Mouse (Mus musculus) liver, embryonic 15.5 days (tissue): ENCODE results near the gene Gm21411. TPM values are rescaled to one million over a fixed set of nuclear protein-coding genes. Genes with fewer than 3 reads are reported as not detected.
"Not testable (repeated sequence)": the region's sequence is repeated elsewhere in the genome, so short reads cannot be mapped to it uniquely, and the experiment has no call there.

Experiments used
- ATAC-seq: fragments of 200-750 bp; cut with Nextera tagmentation; 2 replicates; pipeline ENCODE4 v1.8.0; 2017; ENCODE audit warnings: moderate number of reproducible peaks, mild to moderate bottlenecking, moderate library complexity; ENCODE audit not compliant: insufficient read depth
- H3K27ac ChIP-seq: fragments of 300-500 bp; sonication (generic); replicated peaks from 2 replicates; pipeline ENCODE4 v1.5.1; 2015; ENCODE audit warnings: mild to moderate bottlenecking, inconsistent platforms
- H3K27me3 ChIP-seq: fragments of 300-500 bp; sonication (generic); 2 replicates; pipeline ENCODE4 v1.6.1; 2015; ENCODE audit warnings: mild to moderate bottlenecking, inconsistent platforms
- H3K36me3 ChIP-seq: fragments of 300-500 bp; sonication (generic); replicated peaks from 2 replicates; pipeline ENCODE4 v1.6.1; 2015; ENCODE audit warnings: moderate library complexity, mild to moderate bottlenecking, inconsistent platforms
- H3K4me1 ChIP-seq: fragments of 300-500 bp; sonication (generic); replicated peaks from 2 replicates; pipeline ENCODE4 v1.6.1; 2015; ENCODE audit warnings: inconsistent platforms
- H3K4me2 ChIP-seq: fragments of 300-500 bp; sonication (generic); 2 replicates; pipeline ENCODE4 v1.6.1; 2015; ENCODE audit warnings: moderate library complexity, mild to moderate bottlenecking, inconsistent platforms
- H3K4me3 ChIP-seq: fragments of 300-500 bp; sonication (generic); replicated peaks from 2 replicates; pipeline ENCODE4 v1.5.1; 2015; ENCODE audit warnings: mild to moderate bottlenecking, inconsistent platforms
- H3K9ac ChIP-seq: fragments of 300-500 bp; sonication (generic); 2 replicates; pipeline ENCODE4 v1.6.1; 2015; ENCODE audit warnings: moderate library complexity, mild to moderate bottlenecking, inconsistent platforms
- H3K9me3 ChIP-seq: fragments of 300-500 bp; sonication (generic); replicated peaks from 2 replicates; pipeline ENCODE4 v1.6.1; 2016; ENCODE audit warnings: inconsistent platforms
- WGBS: fragments of 180-500 bp; shearing (Covaris S2); methylation state at CpG from one replicate; pipeline ENCODE4 v1.1.7; 2015; ENCODE audit warnings: mixed read lengths; ENCODE audit not compliant: insufficient replicate concordance; 5-methylcytosine and 5-hydroxymethylcytosine counted together
- polyA plus RNA-seq: library from polyadenylated mRNA; unstranded; fragments of >200 nt; fragmentation: Nextera tagmentation; extraction: Ambion mirVana; gene quantifications from 2 replicates; pipeline ENCODE4 v1.2.1, GENCODE M21; 2015

Gm21411 gene
- not detected in 2 replicates for polyA plus RNA-seq

DNA sequence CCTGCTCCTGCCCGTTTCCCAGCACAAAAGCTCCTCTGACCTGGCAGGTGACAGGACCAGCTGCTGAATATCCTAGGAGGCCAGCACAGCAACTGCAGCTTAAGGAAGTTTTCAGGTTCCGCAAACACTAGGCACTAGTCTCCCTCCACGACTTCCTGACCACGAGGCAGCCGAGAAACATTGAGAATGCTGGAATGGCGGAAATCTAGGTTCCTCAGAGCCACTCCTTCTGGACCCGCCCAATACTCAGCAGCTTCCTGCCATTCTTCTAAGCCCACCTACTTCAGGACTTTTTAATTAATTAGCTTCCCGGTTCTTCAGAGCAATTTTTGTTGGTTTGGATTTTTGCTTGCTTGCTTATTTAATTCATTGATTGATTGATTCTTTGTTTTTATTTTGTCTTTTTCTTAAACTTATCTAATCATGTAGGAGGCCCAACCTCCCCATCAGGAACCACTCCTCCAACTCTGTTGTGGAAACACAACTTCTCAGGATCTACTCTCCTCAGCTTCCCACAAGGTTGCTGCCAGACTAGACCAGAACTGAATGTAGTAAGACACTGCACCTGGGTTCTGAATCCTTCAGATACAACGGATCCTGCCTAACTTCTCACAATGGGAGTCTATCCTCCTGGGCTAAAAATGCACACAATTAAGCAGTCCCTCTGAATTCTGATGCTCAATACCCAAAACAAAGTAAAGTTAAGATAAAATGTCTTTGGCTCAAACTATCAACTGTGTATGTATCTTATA lies at the start of gene Gm21411:
Gene Gm21411 (minus strand): TSS at position 205 of the 752 bp plus-strand sequence.
- not testable (repeated sequence) for H3K4me2 ChIP-seq, H3K27ac ChIP-seq, H3K4me3 ChIP-seq, H3K4me1 ChIP-seq, H3K9ac ChIP-seq, ATAC-seq, H3K9me3 ChIP-seq, H3K36me3 ChIP-seq, H3K27me3 ChIP-seq
- 51% methylated on average over 9 of the region's 9 CpGs for WGBS

DNA sequence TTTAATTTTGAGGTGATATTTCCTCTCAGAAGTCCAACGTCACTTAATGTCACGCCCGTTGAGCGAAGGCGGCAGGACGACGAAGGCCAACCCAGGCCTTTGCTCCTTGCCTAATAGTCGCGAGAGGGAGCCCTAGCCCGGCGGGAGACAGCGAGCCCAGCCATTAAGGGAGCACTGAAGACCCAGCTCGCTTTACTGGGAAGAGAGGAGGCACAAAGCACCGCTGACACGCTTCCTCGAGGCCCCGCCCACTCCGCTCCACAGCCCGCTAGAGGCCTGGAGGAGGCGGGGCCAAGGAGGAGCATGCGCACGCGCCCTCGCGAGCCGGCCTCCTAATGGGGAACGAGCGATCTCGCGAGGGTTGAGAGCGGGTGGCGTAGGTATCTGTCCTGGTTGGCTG lies 32.3 kb upstream of the Gm21411 start:
- not testable (repeated sequence) for H3K9ac ChIP-seq, H3K36me3 ChIP-seq, H3K4me2 ChIP-seq, H3K27ac ChIP-seq, H3K4me3 ChIP-seq, H3K27me3 ChIP-seq, H3K9me3 ChIP-seq, H3K4me1 ChIP-seq, ATAC-seq
- WGBS: 53% methylated on average over 32 of the region's 32 CpGs

DNA sequence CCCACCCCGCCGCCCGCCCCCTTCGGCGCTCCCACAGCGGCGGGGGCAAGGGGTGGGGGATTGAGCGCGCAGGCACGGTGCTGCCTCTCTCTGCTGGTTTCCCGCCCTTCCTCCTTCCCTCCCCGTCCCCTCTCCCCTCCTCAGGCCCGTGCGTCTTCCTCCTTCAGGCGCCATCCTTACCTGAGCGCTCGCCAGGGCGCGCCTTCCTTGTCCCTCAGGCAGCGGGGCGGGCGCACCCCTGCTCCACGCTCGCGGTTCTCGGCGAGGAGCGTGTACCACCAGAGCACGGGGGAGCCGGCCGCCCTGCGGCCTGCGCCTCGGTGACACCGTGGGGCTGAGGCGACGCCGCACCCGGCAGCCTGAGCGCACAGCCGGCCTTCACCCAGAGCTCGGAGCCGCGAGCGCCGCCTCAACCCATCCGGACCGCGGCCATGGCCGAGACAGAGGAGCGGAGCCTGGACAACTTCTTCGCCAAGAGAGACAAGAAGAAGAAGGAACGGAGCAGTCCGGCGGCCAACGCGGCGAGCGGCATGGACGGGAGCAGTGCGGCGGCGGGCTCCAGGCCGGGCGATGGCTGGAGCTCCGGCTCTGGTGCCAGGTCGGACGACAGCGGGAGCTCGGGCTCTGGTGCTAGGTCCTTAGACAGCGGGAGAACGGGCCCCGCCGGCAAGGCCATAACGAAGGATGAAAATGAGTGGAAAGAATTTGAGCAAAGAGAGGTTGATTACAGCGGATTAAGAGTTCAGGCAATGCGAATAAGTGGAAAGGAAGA lies 23.1 kb upstream of the Gm21411 start:
- peak overlapping the region; percentile 32 for H3K4me2 ChIP-seq
- WGBS: 8% methylated on average over 77 of the region's 77 CpGs
- ATAC-seq: no peak
- H3K9ac ChIP-seq: no peak overlapping the region
- H3K27me3 ChIP-seq: peaks cover 7% of the 10 kb centered on the region; the same call in 1 of the 2 replicates
- no peaks in the 10 kb centered on the region for H3K4me1 ChIP-seq
- H3K9me3 ChIP-seq: peaks cover 4% of the 10 kb centered on the region; the same call in 1 of the 2 replicates
- no peak overlapping the region for H3K4me3 ChIP-seq
- H3K36me3 ChIP-seq: no peaks in the 10 kb centered on the region
- no peak overlapping the region for H3K27ac ChIP-seq

DNA sequence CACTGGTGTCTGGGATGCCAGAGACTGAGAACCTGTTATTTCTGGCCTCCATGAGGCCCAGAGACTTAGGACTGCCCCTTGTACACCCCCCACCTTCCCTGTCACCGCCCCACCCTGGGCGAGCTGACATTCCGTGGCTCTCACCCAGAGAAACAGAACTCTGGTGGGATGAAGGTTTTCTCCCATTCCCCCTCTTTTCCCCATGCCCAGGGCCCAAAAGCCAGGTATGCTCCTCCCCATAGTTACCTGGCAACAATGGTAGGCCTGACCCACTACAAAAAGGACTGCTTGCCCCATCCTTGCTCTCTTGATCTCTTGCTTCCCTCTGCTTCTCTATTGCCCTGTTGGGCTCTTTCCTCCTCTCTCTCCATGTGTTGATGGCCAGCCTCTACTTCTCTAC lies 5.8 kb upstream of the Gm21411 start:
- Histone ChIP-seq H3K4me2 (no peak overlapping the region), H3K9me3 (no peaks in the 10 kb centered on the region), H3K4me1 (no peaks in the 10 kb centered on the region), H3K9ac (no peak overlapping the region), H3K27ac (no peak overlapping the region), H3K36me3 (no peaks in the 10 kb centered on the region), H3K4me3 (no peak overlapping the region), H3K27me3 (no peaks in the 10 kb centered on the region)
- no peak for ATAC-seq
- 60% methylated on average over 3 of the region's 3 CpGs for WGBS

DNA sequence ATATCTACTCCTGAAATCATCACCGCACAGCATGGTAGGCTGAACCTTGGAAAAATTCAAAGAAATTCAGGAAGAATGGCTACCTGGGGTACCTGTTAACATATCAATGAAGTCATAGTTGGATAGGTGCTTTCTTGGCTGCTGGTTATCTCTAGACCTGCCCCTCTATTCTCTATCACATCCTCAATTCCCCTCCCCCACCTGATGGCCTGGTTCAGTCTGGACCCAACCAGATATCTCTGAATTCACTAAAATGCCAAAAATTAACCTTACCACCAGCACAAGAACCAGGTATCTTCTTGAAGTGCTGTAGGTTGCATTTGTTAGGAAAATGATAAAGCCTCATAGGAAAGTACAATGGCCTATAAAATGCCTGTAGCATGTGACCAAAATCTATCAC lies 1.3 kb downstream of the Gm21411 start:
- not testable (repeated sequence) for H3K4me1 ChIP-seq, H3K4me2 ChIP-seq, H3K9ac ChIP-seq, H3K27me3 ChIP-seq, H3K27ac ChIP-seq, ATAC-seq, H3K4me3 ChIP-seq, H3K36me3 ChIP-seq, H3K9me3 ChIP-seq
- WGBS: 58% methylated on average over 1 of the region's 1 CpGs

DNA sequence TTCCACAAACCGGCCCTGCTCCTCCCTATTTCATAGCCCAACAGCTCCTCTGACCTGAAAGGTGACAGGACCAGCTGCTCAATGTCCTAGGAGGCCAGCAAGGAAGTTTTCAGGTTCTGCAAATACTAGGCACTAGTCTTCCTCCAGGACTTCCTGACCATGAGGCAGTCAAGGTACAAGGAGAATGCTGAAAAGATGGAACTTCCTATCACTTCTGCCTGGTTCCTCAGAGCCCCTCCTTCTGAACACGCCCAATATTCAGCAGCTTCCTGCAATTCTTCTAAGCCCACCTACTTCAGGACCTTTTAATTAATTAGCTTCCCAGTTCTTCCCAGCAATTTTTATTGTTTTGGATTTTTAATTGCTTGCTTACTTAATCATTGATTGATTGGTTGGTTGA lies 4.6 kb downstream of the Gm21411 start:
- H3K4me3 ChIP-seq, H3K9me3 ChIP-seq, H3K4me2 ChIP-seq, H3K36me3 ChIP-seq, H3K4me1 ChIP-seq, H3K27me3 ChIP-seq, H3K9ac ChIP-seq, H3K27ac ChIP-seq, ATAC-seq: not testable (repeated sequence)
- 53% methylated on average over 2 of the region's 2 CpGs for WGBS

GRCm38 (mm10) chr4:146903126-146903525 lies 6.3 kb downstream of the Gm21411 start:
- WGBS: 38% methylated on average over 3 of the region's 3 CpGs
- H3K27me3 ChIP-seq, H3K4me1 ChIP-seq, H3K4me3 ChIP-seq, H3K4me2 ChIP-seq, H3K9ac ChIP-seq, H3K9me3 ChIP-seq, H3K36me3 ChIP-seq, ATAC-seq, H3K27ac ChIP-seq: not testable (repeated sequence)

Other genes with a start within 250 kb of the Gm21411 start
- not detected in 2 replicates for gene Zfp989, start 62.4 kb upstream of the Gm21411 start, polyA plus RNA-seq
- not detected in 2 replicates for gene Rex2, start 112.3 kb upstream of the Gm21411 start, polyA plus RNA-seq
- 2.6 and 3.3 TPM in 2 replicates for gene Zfp991, start 222.4 kb upstream of the Gm21411 start, polyA plus RNA-seq